Mouse (Mus musculus) G1E (cell line): ENCODE results near the gene Vwa5b2. TPM values are rescaled to one million over a fixed set of nuclear protein-coding genes. Genes with fewer than 3 reads are reported as not detected.

Source experiments
- ATAC-seq: 2 replicates; pipeline ENCODE4 v1.8.0; 2016; ENCODE audit warnings: mild to moderate bottlenecking; ENCODE audit not compliant: insufficient number of reproducible peaks, poor library complexity, low FRiP score, severe bottlenecking; ENCODE audit errors: extremely low read depth
- DNase-seq: peaks from one replicate; pipeline ENCODE4 v3.0.0; 2012; ENCODE audit warnings: low spot score
- H3K27me3 ChIP-seq: 2 replicates; pipeline ENCODE4 v1.6.1; 2012; ENCODE audit warnings: mild to moderate bottlenecking, low read length, inconsistent platforms; ENCODE audit not compliant: insufficient read depth
- H3K36me3 ChIP-seq: replicated peaks from 2 replicates; pipeline ENCODE3; 2012; ENCODE audit warnings: mild to moderate bottlenecking, inconsistent platforms
- H3K4me1 ChIP-seq: 2 replicates; pipeline ENCODE4 v1.6.1; 2012; ENCODE audit warnings: low read depth, low read length, inconsistent platforms, mixed read lengths; ENCODE audit not compliant: insufficient read depth
- H3K4me3 ChIP-seq: 2 replicates; pipeline ENCODE4 v1.5.1; 2012; ENCODE audit warnings: low read depth, mild to moderate bottlenecking, inconsistent platforms, low read length, moderate library complexity, mixed read lengths
- H3K9me3 ChIP-seq: replicated peaks from 2 replicates; pipeline ENCODE4 v1.6.1; 2012; ENCODE audit warnings: inconsistent platforms
- CTCF ChIP-seq: IDR thresholded peaks from 2 replicates; pipeline ENCODE4 v1.5.1; 2012; ENCODE audit warnings: low read depth, low read length, inconsistent platforms, mixed read lengths
- GATA1 ChIP-seq: IDR thresholded peaks from 2 replicates; pipeline ENCODE4 v1.6.1; 2012; ENCODE audit warnings: borderline replicate concordance, low read length, inconsistent platforms, mixed read lengths
- GATA2 ChIP-seq: IDR thresholded peaks from 2 replicates; pipeline ENCODE4 v1.6.1; 2012; ENCODE audit warnings: low read depth, low read length, inconsistent platforms, borderline replicate concordance
- POLR2AphosphoS5 ChIP-seq: IDR thresholded peaks from 2 replicates; pipeline ENCODE4 v1.6.1; 2012; ENCODE audit warnings: low read depth, low read length, inconsistent platforms; ENCODE audit not compliant: insufficient replicate concordance
- TAL1 ChIP-seq: conservative IDR thresholded peaks from 2 replicates; pipeline ENCODE4 v1.6.1; 2012; ENCODE audit warnings: low read depth, low read length, inconsistent platforms, mixed read lengths
- polyA plus RNA-seq: library from polyadenylated mRNA; stranded (reverse); fragments of >175 nt; gene quantifications from 2 replicates; pipeline ENCODE4 v1.2.3, GENCODE M21; 2012
- total RNA-seq, 2 experiments: library from RNA; stranded (forward) in 1 of 2; stranded (reverse) in 1 of 2; fragments of 200-1000 nt in 1 of 2; fragments of >200 nt in 1 of 2; fragmentation: Nextera tagmentation in 1 of 2; gene quantifications; 2 replicates each; pipeline ENCODE4 v1.2.3; 2014 to 2017

The Vwa5b2 gene
- total and polyA plus RNA-seq, 3 experiments, result 0.02 TPM; not detected in 2

- DNase-seq (no peak), ATAC-seq (no peak)
- no peaks in the 10 kb centered on the region for H3K9me3 ChIP-seq
- H3K36me3 ChIP-seq, result peaks cover 19% of the 10 kb centered on the region
- TF ChIP-seq GATA1 (no peak), TAL1 (no peak), POLR2AphosphoS5 (no peak), CTCF (no peak), GATA2 (no peak)
- peaks cover 30% of the 10 kb centered on the region for H3K4me1 ChIP-seq
- no peak overlapping the region for H3K4me3 ChIP-seq
- H3K27me3 ChIP-seq, result peaks cover 9% of the 10 kb centered on the region
Measured at GRCm38 (mm10) chr16:20600511-20600910, 11.2 kb downstream of the Vwa5b2 start.

DNA sequence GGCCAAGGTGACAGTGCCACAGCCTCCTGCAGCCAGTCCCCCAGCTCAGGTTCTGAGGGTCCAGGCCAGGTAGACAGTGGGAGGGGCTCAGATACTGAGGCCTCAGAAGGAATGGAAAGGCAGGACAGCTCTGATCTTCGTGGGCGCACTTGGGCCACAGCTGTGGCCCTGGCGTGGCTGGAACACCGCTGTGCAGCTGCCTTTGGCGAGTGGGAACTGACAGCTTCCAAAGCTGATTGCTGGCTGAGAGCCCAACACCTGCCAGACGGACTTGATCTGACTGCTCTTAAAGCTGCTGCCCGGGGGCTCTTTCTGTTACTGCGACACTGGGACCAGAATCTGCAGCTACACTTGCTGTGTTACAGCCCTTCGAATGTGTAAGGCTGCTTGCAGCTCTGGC lies 15.4 kb downstream of the Vwa5b2 start:
- H3K27me3 ChIP-seq, result peaks cover 9% of the 10 kb centered on the region; the same call in 1 of the 2 replicates
- H3K4me1 ChIP-seq, result peaks cover 24% of the 10 kb centered on the region
- H3K9me3 ChIP-seq, result no peaks in the 10 kb centered on the region
- no peak overlapping the region for H3K4me3 ChIP-seq
- peaks cover 57% of the 10 kb centered on the region for H3K36me3 ChIP-seq
- DNase-seq, result no peak
- TF ChIP-seq POLR2AphosphoS5, result no peak
- no peak for TF ChIP-seq TAL1
- TF ChIP-seq CTCF, result no peak
- no peak for TF ChIP-seq GATA1
- no peak for TF ChIP-seq GATA2
- ATAC-seq, result no peak

DNA sequence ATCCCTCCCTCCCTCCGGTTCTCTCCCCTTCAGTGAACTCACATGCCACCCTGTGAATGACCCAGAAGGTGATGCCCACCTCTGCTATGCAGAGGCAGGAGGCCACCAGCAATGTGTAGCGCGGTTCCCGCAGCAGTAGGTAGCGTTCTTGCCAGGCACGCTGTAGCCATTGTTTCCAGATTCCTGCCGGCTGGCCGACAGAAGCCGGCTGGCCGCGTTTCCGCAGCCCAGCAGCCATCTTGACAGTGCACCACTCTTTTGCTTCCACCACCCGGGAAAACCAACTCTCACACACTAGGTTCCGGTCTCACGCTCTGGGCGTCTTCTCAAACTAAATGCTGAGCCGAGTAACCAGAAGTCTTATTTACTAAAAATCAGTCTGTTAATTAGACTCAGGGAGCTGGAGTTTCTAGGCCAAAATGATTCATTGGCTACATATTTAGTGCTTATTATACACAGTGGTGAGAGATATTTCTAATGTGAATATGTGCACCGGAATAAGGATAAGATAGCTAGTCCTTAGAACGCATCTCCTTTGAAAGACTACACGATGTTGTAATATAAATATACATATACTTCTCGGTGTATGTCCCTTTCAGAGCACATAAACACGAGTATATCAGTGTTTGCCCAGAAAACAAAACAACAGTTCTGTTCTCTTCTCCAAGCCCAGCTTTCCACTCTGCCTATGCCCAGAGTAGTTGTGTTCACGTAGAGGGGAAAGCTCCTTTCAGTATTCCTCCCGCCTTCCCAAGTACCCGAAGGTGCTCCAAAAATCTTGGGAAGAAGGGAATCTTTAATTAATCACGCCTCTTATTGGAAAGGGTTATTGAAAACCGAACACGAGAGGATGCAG lies 21.5 kb downstream of the Vwa5b2 start:
- Histone ChIP-seq H3K27me3 (no peaks in the 10 kb centered on the region), H3K36me3 (peaks cover 59% of the 10 kb centered on the region), H3K4me3 (peak overlapping the region; percentile 85), H3K9me3 (no peaks in the 10 kb centered on the region), H3K4me1 (peaks cover 36% of the 10 kb centered on the region)
- peak; percentile 41; the same call in 1 of the 2 replicates for ATAC-seq
- no peak for TF ChIP-seq POLR2AphosphoS5
- no peak for TF ChIP-seq GATA1
- no peak for TF ChIP-seq TAL1
- no peak for TF ChIP-seq CTCF
- TF ChIP-seq GATA2, result no peak
- peak; percentile 63 for DNase-seq

GRCm38 (mm10) chr16:20611357-20612227 lies 22.3 kb downstream of the Vwa5b2 start, which contains the start of the genes Eef1akmt4, Gm49333 and Alg3:
Gene Eef1akmt4, plus strand, starts transcription at chr16:20611593.
Gene Gm49333, plus strand, starts transcription at chr16:20611610.
Gene Alg3, minus strand, starts transcription at chr16:20611735.
- ATAC-seq (peak; percentile 94), DNase-seq (peak; percentile 95)
- Histone ChIP-seq H3K27me3 (no peaks in the 10 kb centered on the region), H3K4me3 (peak within 1 kb of the TSS; percentile 85), H3K9me3 (no peaks in the 10 kb centered on the region), H3K4me1 (peaks cover 36% of the 10 kb centered on the region), H3K36me3 (peaks cover 58% of the 10 kb centered on the region)
- no peak for TF ChIP-seq CTCF
- TF ChIP-seq TAL1, result no peak
- TF ChIP-seq GATA2, result no peak
- TF ChIP-seq POLR2AphosphoS5, result no peak
- no peak for TF ChIP-seq GATA1

GRCm38 (mm10) chr16:20619541-20620398 lies 30.5 kb downstream of the Vwa5b2 start:
- no peak for TF ChIP-seq POLR2AphosphoS5
- TF ChIP-seq TAL1, result no peak
- no peak for TF ChIP-seq CTCF
- TF ChIP-seq GATA1, result no peak
- TF ChIP-seq GATA2, result no peak
- Histone ChIP-seq H3K27me3 (peaks cover 39% of the 10 kb centered on the region), H3K4me3 (peak overlapping the region; percentile 64; the same call in 1 of the 2 replicates), H3K36me3 (peaks cover 37% of the 10 kb centered on the region), H3K4me1 (peaks cover 32% of the 10 kb centered on the region), H3K9me3 (no peaks in the 10 kb centered on the region)
- ATAC-seq, result no peak
- DNase-seq, result peak; percentile 51

DNA sequence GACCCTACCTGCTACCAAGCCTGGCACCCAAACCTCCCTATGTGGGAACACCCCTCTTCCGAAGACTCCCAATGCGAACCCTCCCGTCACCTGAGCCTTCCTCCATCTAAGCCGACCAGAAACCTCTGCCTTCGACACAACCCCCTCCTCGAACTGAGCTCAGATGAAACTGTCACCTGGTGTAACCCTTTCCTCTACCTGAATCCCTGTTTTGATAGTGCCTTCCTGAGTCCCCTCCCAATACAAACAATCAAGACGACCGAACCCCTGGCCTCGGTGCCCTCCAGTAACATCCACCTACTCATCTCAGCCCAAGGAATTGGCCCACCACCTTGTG lies 31.1 kb downstream of the Vwa5b2 start:
- H3K4me3 ChIP-seq, result peak overlapping the region; percentile 64; the same call in 1 of the 2 replicates
- no peak for ATAC-seq
- DNase-seq, result no peak

More for the DNA sequence above, 31.1 kb downstream of the Vwa5b2 start:
- TF ChIP-seq POLR2AphosphoS5, result no peak
- TF ChIP-seq GATA2, result no peak
- no peak for TF ChIP-seq GATA1
- TF ChIP-seq TAL1, result no peak
- TF ChIP-seq CTCF, result no peak
- Histone ChIP-seq H3K4me1 (peaks cover 32% of the 10 kb centered on the region), H3K36me3 (peaks cover 35% of the 10 kb centered on the region), H3K27me3 (peaks cover 44% of the 10 kb centered on the region), H3K9me3 (no peaks in the 10 kb centered on the region)
